Mouse (Mus musculus) lung, postnatal 0 days (tissue): ENCODE data around the gene Col1a1.

Source experiments
- CTCF ChIP-seq: IDR thresholded peaks from 2 replicates; pipeline ENCODE4 v1.5.1; 2016; ENCODE audit warnings: antibody characterized with exemption, mild to moderate bottlenecking
- EP300 ChIP-seq: IDR thresholded peaks from 2 replicates; pipeline ENCODE4 v1.6.1; 2016; ENCODE audit warnings: antibody characterized with exemption, mild to moderate bottlenecking, control low read depth

GRCm38 (mm10) chr11:94934526-94934925, 1.5 kb upstream of the Col1a1 start:
- no peak for TF ChIP-seq CTCF
- TF ChIP-seq EP300, result no peak
